Mouse (Mus musculus) erythroblast, embryonic 14.5 days (primary cell): Measurements from ENCODE around the gene Adh5. TPM values are rescaled to one million over a fixed set of nuclear protein-coding genes. Genes with fewer than 3 reads are reported as not detected.

Experiments used
- H3K27me3 ChIP-seq: 2 replicates; pipeline ENCODE4 v1.6.1; 2012; ENCODE audit warnings: inconsistent platforms; ENCODE audit not compliant: control insufficient read depth
- H3K36me3 ChIP-seq: 2 replicates; pipeline ENCODE4 v1.6.1; 2012; ENCODE audit warnings: mild to moderate bottlenecking, inconsistent platforms; ENCODE audit not compliant: control insufficient read depth
- H3K4me1 ChIP-seq: 2 replicates; pipeline ENCODE4 v1.6.1; 2012; ENCODE audit warnings: inconsistent platforms; ENCODE audit not compliant: control insufficient read depth
- H3K4me3 ChIP-seq: replicated peaks from 2 replicates; pipeline ENCODE3; 2012; ENCODE audit warnings: moderate library complexity, mild to moderate bottlenecking, inconsistent platforms
- H3K9me3 ChIP-seq: 2 replicates; pipeline ENCODE4 v1.6.1; 2012; ENCODE audit warnings: low read length, inconsistent platforms, mixed read lengths; ENCODE audit not compliant: control insufficient read depth
- GATA1 ChIP-seq: IDR thresholded peaks from 2 replicates; pipeline ENCODE4 v1.6.1; 2012; ENCODE audit warnings: low read length, inconsistent platforms, mixed read lengths
- TAL1 ChIP-seq: IDR thresholded peaks from 3 replicates; pipeline ENCODE4 v1.6.1; 2012; ENCODE audit warnings: low read length, inconsistent platforms, mixed read lengths
- polyA plus RNA-seq: library from polyadenylated mRNA; stranded (reverse); fragments of >175 nt; gene quantifications from 2 replicates; pipeline ENCODE4 v1.2.3, GENCODE M21; 2012

Gene Adh5
- polyA plus RNA-seq, 1 experiment, result 0.34 TPM

GRCm38 (mm10) chr3:138471066-138471465 is 28.2 kb downstream of the Adh5 start:
- no peak for TF ChIP-seq TAL1
- TF ChIP-seq GATA1, result no peak
- H3K9me3 ChIP-seq, result no peaks in the 10 kb centered on the region
- peaks cover 93% of the 10 kb centered on the region for H3K36me3 ChIP-seq

GRCm38 (mm10) chr3:138479489-138479888 is 36.6 kb downstream of the Adh5 start:
- H3K4me3 ChIP-seq, result no peak overlapping the region
- TF ChIP-seq GATA1 (no peak), TAL1 (no peak)
- peaks cover 16% of the 10 kb centered on the region for H3K4me1 ChIP-seq
- H3K9me3 ChIP-seq, result no peaks in the 10 kb centered on the region; the same call in 1 of the 2 replicates
- no peaks in the 10 kb centered on the region for H3K27me3 ChIP-seq
- peaks cover 82% of the 10 kb centered on the region for H3K36me3 ChIP-seq

More at GRCm38 (mm10) chr3:138471066-138471465, 28.2 kb downstream of the Adh5 start:
- no peaks in the 10 kb centered on the region for H3K27me3 ChIP-seq
- H3K4me1 ChIP-seq, result no peaks in the 10 kb centered on the region
- H3K4me3 ChIP-seq, result no peak overlapping the region

- Histone ChIP-seq H3K4me3 (no peak overlapping the region), H3K4me1 (peaks cover 26% of the 10 kb centered on the region), H3K9me3 (no peaks in the 10 kb centered on the region; the same call in 1 of the 2 replicates), H3K27me3 (no peaks in the 10 kb centered on the region), H3K36me3 (peaks cover 81% of the 10 kb centered on the region)
- TF ChIP-seq TAL1, result no peak
- TF ChIP-seq GATA1, result no peak
Measured at GRCm38 (mm10) chr3:138481526-138482284, 38.8 kb downstream of the Adh5 start.

GRCm38 (mm10) chr3:138483240-138483639 is 40.3 kb downstream of the Adh5 start:
- Histone ChIP-seq H3K9me3 (no peaks in the 10 kb centered on the region; the same call in 1 of the 2 replicates), H3K4me3 (no peak overlapping the region), H3K4me1 (peaks cover 40% of the 10 kb centered on the region), H3K36me3 (peaks cover 82% of the 10 kb centered on the region), H3K27me3 (no peaks in the 10 kb centered on the region)
- TF ChIP-seq GATA1 (no peak), TAL1 (no peak)

GRCm38 (mm10) chr3:138488584-138489326 is 45.9 kb downstream of the Adh5 start:
- H3K4me3 ChIP-seq, result peak overlapping the region; percentile 72

GRCm38 (mm10) chr3:138489327-138490033 is 46.6 kb downstream of the Adh5 start, which contains the start of gene Metap1:
Gene Metap1, minus strand, starts transcription at chr3:138489515.
- H3K27me3 ChIP-seq, result no peaks in the 10 kb centered on the region
- H3K4me3 ChIP-seq, result peak within 1 kb of the TSS; percentile 72
- H3K4me1 ChIP-seq, result peaks cover 46% of the 10 kb centered on the region
- peaks cover 3% of the 10 kb centered on the region for H3K9me3 ChIP-seq
- H3K36me3 ChIP-seq, result peaks cover 23% of the 10 kb centered on the region
- no peak for TF ChIP-seq GATA1
- no peak for TF ChIP-seq TAL1

More at GRCm38 (mm10) chr3:138488584-138489326, 45.9 kb downstream of the Adh5 start:
- TF ChIP-seq TAL1 (no peak), GATA1 (no peak)
- H3K4me1 ChIP-seq, result peaks cover 43% of the 10 kb centered on the region
- no peaks in the 10 kb centered on the region for H3K27me3 ChIP-seq
- H3K9me3 ChIP-seq, result peaks cover 3% of the 10 kb centered on the region
- H3K36me3 ChIP-seq, result peaks cover 30% of the 10 kb centered on the region

GRCm38 (mm10) chr3:138490034-138490337 is 47.1 kb downstream of the Adh5 start:
- Histone ChIP-seq H3K27me3 (no peaks in the 10 kb centered on the region), H3K9me3 (peaks cover 3% of the 10 kb centered on the region), H3K4me1 (peaks cover 49% of the 10 kb centered on the region), H3K36me3 (peaks cover 18% of the 10 kb centered on the region), H3K4me3 (peak overlapping the region; percentile 72)
- TF ChIP-seq TAL1 (no peak), GATA1 (no peak)

- H3K4me3 ChIP-seq, result no peak overlapping the region
- H3K27me3 ChIP-seq, result no peaks in the 10 kb centered on the region
- peaks cover 37% of the 10 kb centered on the region for H3K4me1 ChIP-seq
- H3K9me3 ChIP-seq, result peaks cover 3% of the 10 kb centered on the region
- H3K36me3 ChIP-seq, result no peaks in the 10 kb centered on the region
- TF ChIP-seq GATA1 (no peak), TAL1 (no peak)
Measured at GRCm38 (mm10) chr3:138493668-138494067, 50.8 kb downstream of the Adh5 start.

- Histone ChIP-seq H3K27me3 (no peaks in the 10 kb centered on the region), H3K36me3 (no peaks in the 10 kb centered on the region), H3K4me1 (peaks cover 36% of the 10 kb centered on the region), H3K9me3 (peaks cover 3% of the 10 kb centered on the region), H3K4me3 (no peak overlapping the region)
- TF ChIP-seq TAL1 (no peak), GATA1 (no peak)
Measured at GRCm38 (mm10) chr3:138494565-138494964, 51.7 kb downstream of the Adh5 start.
